Mouse (Mus musculus) thymus, postnatal 0 days (tissue): ENCODE results near the gene Ltbp2. TPM values are rescaled to one million over a fixed set of nuclear protein-coding genes. Genes with fewer than 3 reads are reported as not detected.

Experiments
- DNase-seq: peaks from one replicate; pipeline ENCODE4 v3.0.0-alpha.2; 2015; ENCODE audit warnings: low spot score
- polyA plus RNA-seq: library from polyadenylated mRNA; unstranded; fragments of >200 nt; fragmentation: Nextera tagmentation; extraction: Ambion mirVana; gene quantifications from 2 replicates; pipeline ENCODE4 v1.2.1, GENCODE M21; 2015

Ltbp2 gene
- polyA plus RNA-seq, 1 experiment from 2014 or later = 0.72 TPM

DNA sequence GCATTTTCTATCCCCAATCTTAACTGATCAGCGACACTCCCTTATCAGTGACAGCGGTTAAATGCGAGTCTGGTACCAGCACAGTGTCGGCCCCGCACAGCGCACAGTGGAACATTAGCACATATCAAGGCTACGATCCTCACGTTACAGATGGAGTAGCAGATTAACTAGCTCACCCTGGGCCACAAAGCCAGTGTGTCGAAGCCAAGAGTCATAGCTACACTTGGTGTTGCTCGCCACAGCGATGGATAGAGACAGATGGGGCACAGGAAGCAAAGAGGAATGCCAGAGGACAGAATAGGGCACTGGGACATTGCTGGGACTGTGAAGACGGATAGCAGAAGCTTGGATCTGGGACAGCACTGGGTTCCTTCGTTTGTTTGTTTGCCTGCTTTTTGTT is 69.0 kb downstream of the Ltbp2 start:
- DNase-seq = no peak

DNA sequence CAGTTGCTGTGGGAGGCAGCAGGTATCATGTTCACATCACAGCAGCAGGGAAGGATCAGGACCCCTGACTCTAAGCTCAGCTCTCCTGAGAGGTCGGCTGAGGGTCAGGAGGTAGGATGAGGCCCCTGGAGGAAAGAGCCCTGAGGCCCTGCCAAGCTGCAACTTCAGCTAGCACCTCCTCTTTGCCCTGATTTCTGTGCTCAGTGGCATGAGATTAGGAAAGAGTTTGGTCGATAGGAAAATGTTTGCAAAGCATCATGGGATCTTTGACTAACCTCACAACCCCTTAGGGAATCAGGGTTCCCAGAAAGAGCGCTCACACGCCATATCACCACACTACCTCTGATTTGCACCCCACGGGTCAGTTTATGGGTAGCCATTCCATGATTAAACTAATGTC is 69.6 kb downstream of the Ltbp2 start:
- DNase-seq = no peak

DNA sequence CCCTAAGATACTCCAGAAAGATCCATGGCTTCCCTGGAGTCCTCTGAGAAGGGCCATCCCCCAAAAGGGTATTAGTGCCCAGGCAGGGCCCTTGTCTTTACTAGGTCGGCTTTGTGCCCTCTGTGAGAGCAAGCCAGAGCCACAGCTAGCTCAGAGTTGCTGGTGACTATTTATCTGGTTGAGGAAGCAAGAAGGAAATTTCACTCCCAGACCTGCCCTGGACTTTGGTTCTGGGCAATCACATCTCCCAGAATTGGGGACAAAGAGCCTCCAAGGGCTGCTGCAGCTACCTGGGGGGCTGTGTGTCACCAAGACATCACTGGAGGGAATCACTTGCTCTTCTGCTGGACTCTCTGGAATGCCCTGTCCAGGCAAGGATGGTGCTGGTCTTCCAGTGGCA is 70.3 kb downstream of the Ltbp2 start:
- DNase-seq = no peak

- no peak for DNase-seq
Observed at GRCm38 (mm10) chr12:84805228-84805842, 71.0 kb downstream of the Ltbp2 start.

GRCm38 (mm10) chr12:84802625-84803024 is 73.7 kb downstream of the Ltbp2 start:
- no peak for DNase-seq

- DNase-seq = no peak
Observed at GRCm38 (mm10) chr12:84801532-84802110, 74.7 kb downstream of the Ltbp2 start.

DNA sequence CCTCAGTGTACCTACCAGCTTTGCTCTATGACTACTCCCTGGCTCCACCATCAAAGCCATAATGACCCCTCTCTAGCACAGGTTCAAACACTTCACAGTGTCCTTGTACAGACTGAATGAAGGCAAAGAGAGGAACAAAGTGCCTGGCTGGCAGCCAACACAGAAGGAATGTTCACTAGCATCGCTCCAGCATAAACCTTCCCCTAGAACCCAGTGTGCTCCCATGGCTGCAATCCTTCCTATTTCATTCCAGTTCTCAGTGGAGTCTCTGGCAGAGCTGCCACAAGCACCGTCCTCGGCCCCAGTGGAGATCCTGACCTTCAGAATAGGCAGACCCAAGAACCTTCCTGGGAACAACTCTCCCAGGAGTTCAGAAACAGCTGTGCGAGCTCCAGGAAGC is 75.9 kb downstream of the Ltbp2 start:
- no peak for DNase-seq

DNA sequence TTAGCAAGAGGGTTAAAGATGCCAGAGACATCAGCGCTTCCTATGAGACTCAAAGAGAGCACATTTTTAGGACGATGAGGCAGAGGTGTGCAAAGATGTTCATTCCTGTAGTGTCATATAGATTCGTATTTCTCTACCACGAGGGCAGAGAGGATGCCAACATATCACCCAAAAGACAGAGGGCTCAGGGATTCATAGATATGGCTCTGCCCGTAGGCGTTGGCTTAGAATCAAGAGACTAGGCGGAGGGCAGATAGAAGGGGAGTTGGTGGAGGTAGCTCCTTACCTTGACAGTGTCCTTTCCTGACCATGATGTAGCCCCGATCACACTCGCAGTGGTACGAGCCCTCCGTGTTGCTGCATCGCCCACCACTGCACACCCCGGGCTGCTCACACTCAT is 77.2 kb downstream of the Ltbp2 start:
- DNase-seq = no peak

- DNase-seq = no peak
Observed at GRCm38 (mm10) chr12:84794647-84795046, 81.7 kb downstream of the Ltbp2 start.

- DNase-seq = no peak
Observed at GRCm38 (mm10) chr12:84792629-84793028, 83.7 kb downstream of the Ltbp2 start.

DNA sequence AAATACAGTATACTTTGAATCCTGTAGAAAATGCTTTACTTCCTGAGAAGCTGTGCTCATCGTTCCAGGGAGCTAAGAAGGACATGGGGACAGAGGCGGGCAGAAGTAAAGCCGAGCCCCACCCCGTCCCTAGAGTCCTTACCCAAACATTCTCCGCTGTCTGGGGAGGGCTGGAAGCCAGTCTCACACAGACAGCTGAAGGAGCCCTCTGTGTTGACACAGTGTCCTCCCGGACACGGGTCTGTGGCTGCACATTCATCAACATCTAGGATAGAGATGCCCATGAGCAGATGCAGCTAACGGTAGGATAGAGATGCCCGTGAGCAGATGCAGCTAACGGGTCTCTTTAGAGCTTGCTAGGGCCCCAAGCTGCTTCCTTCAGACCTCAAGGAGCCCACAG is 85.5 kb downstream of the Ltbp2 start:
- no peak for DNase-seq

DNA sequence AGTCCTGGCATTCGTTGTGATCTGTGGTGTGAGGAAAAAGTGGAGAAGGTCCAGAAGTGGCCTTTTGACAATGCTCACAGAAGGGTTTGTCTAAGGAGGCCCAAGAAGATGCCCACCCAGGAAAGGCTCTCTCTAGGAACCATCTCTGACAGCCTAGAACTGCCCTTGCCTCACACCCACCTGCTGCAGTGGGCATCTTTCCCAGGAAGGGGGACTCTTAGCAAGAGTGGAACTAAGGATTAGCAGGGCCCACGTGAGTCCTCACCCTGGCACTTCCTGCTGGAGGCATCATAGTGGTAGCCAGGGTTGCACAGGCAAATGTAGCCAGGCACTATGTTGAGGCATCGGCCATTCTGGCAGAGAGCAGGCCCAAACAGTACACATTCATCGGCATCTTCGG is 90.2 kb downstream of the Ltbp2 start:
- DNase-seq = no peak

GRCm38 (mm10) chr12:84784604-84785381 is 91.5 kb downstream of the Ltbp2 start:
- DNase-seq = peak; percentile 83

GRCm38 (mm10) chr12:84776229-84776628 is 100.1 kb downstream of the Ltbp2 start:
- no peak for DNase-seq

GRCm38 (mm10) chr12:84774376-84774775 is 102.0 kb downstream of the Ltbp2 start:
- no peak for DNase-seq

- no peak for DNase-seq
Observed at GRCm38 (mm10) chr12:84773476-84773875, 102.9 kb downstream of the Ltbp2 start.

- peak; percentile 99 for DNase-seq
Observed at GRCm38 (mm10) chr12:84772726-84773441, 103.4 kb downstream of the Ltbp2 start, which contains the start of the genes Npc2 and Isca2. Npc2 (minus strand) TSS chr12:84773152. Isca2 (plus strand) TSS chr12:84773251.

- no peak for DNase-seq
Observed at GRCm38 (mm10) chr12:84771981-84772520, 104.3 kb downstream of the Ltbp2 start.

GRCm38 (mm10) chr12:84769624-84770023 is 106.7 kb downstream of the Ltbp2 start:
- peak; percentile 68 for DNase-seq

- peak; percentile 9 for DNase-seq
Observed at GRCm38 (mm10) chr12:84767510-84767909, 108.8 kb downstream of the Ltbp2 start.

DNA sequence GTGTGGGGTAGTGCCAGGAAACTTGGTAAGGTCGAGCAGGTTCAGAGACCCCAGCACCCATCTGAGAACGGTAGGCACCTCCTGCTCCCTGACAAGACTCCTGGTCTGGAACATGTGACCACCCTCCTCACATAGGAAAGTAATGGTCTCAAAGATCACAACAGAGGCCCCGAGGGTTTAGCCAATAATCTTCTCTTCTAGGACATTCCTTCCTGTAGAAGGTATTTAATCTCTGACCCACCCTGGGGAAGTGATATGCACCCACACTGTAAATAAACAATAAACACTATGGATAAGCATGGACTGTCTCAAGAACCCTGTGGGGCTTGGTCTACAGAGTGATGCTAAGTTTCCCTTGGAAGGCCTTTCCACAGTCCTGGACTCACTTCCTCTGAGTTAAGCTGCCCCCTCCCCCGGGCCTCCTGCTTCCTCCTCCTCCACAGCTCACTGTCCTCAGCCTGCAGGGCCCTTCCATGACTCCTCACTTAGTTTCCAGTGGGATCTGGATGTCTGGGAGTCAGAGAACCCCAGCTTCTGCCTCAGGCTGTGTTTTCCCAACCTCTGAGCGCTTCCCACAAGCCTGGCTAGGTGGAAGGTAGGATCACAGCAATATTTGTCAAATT is 110.1 kb downstream of the Ltbp2 start:
- no peak for DNase-seq
